Mouse (Mus musculus): ENCODE data around the gene Irf6. TPM values are rescaled to one million over a fixed set of nuclear protein-coding genes. Genes with fewer than 3 reads are reported as not detected.

Gene Irf6
- polyA plus RNA-seq, 1 experiment, result 30.6 TPM

- peak; percentile 20 for DNase-seq
- no peak overlapping the region for H3K27ac ChIP-seq (ENCODE audit: insufficient read depth, low read depth, low read length)
- H3K27me3 ChIP-seq (replicated peaks; ENCODE audit: control insufficient read depth, insufficient read depth, low read length), result no peaks in the 10 kb centered on the region
- TF ChIP-seq CTCF (conservative IDR thresholded peaks at IDR 0.05; ENCODE audit: insufficient read depth, insufficient read length, low read depth, low read length) (no peak), POLR2A (IDR thresholded peaks at IDR 0.05; ENCODE audit: low read depth, low read length) (no peak)
- no peak overlapping the region for H3K4me3 ChIP-seq (ENCODE audit: insufficient read depth, low read depth, low read length)
- H3K4me1 ChIP-seq (ENCODE audit: control insufficient read depth, insufficient read depth, low read length), result peaks cover 3% of the 10 kb centered on the region; the same call in 1 of the 2 replicates
- WGBS, result 18% methylated on average over 3 of the region's 3 CpGs
- H3K36me3 ChIP-seq (ENCODE audit: control insufficient read depth, insufficient read depth, low read length), result no peaks in the 10 kb centered on the region
Observed at GRCm38 (mm10) chr1:193138669-193139068, 14.2 kb upstream of the Irf6 start.

GRCm38 (mm10) chr1:193141118-193141517 lies 11.8 kb upstream of the Irf6 start:
- H3K27ac ChIP-seq (ENCODE audit: insufficient read depth, low read depth, low read length), result no peak overlapping the region
- WGBS, result 77% methylated on average over 7 of the region's 7 CpGs
- no peaks in the 10 kb centered on the region for H3K36me3 ChIP-seq (ENCODE audit: control insufficient read depth, insufficient read depth, low read length)
- H3K4me1 ChIP-seq (ENCODE audit: control insufficient read depth, insufficient read depth, low read length), result no peaks in the 10 kb centered on the region
- no peaks in the 10 kb centered on the region for H3K27me3 ChIP-seq (replicated peaks; ENCODE audit: control insufficient read depth, insufficient read depth, low read length)
- no peak overlapping the region for H3K4me3 ChIP-seq (ENCODE audit: insufficient read depth, low read depth, low read length)
- TF ChIP-seq CTCF (conservative IDR thresholded peaks at IDR 0.05; ENCODE audit: insufficient read depth, insufficient read length, low read depth, low read length), result no peak
- no peak for TF ChIP-seq POLR2A (IDR thresholded peaks at IDR 0.05; ENCODE audit: low read depth, low read length)
- no peak for DNase-seq

GRCm38 (mm10) chr1:193142517-193143062 lies 10.3 kb upstream of the Irf6 start:
- Histone ChIP-seq H3K36me3 (ENCODE audit: control insufficient read depth, insufficient read depth, low read length) (no peaks in the 10 kb centered on the region), H3K4me1 (ENCODE audit: control insufficient read depth, insufficient read depth, low read length) (no peaks in the 10 kb centered on the region), H3K27ac (ENCODE audit: insufficient read depth, low read depth, low read length) (no peak overlapping the region), H3K4me3 (ENCODE audit: insufficient read depth, low read depth, low read length) (no peak overlapping the region), H3K27me3 (replicated peaks; ENCODE audit: control insufficient read depth, insufficient read depth, low read length) (no peaks in the 10 kb centered on the region)
- DNase-seq, result no peak
- WGBS, result 88% methylated on average over 8 of the region's 8 CpGs
- TF ChIP-seq CTCF (conservative IDR thresholded peaks at IDR 0.05; ENCODE audit: insufficient read depth, insufficient read length, low read depth, low read length), result no peak
- no peak for TF ChIP-seq POLR2A (IDR thresholded peaks at IDR 0.05; ENCODE audit: low read depth, low read length)

GRCm38 (mm10) chr1:193144516-193144915 lies 8.4 kb upstream of the Irf6 start:
- Histone ChIP-seq H3K4me1 (ENCODE audit: control insufficient read depth, insufficient read depth, low read length) (no peaks in the 10 kb centered on the region), H3K36me3 (ENCODE audit: control insufficient read depth, insufficient read depth, low read length) (no peaks in the 10 kb centered on the region), H3K4me3 (ENCODE audit: insufficient read depth, low read depth, low read length) (no peak overlapping the region), H3K27ac (ENCODE audit: insufficient read depth, low read depth, low read length) (no peak overlapping the region), H3K27me3 (replicated peaks; ENCODE audit: control insufficient read depth, insufficient read depth, low read length) (no peaks in the 10 kb centered on the region)
- no peak for DNase-seq
- TF ChIP-seq POLR2A (IDR thresholded peaks at IDR 0.05; ENCODE audit: low read depth, low read length) (no peak), CTCF (conservative IDR thresholded peaks at IDR 0.05; ENCODE audit: insufficient read depth, insufficient read length, low read depth, low read length) (no peak)
- 90% methylated on average over 6 of the region's 6 CpGs for WGBS

GRCm38 (mm10) chr1:193145101-193145500 lies 7.8 kb upstream of the Irf6 start:
- DNase-seq, result no peak
- no peaks in the 10 kb centered on the region for H3K36me3 ChIP-seq (ENCODE audit: control insufficient read depth, insufficient read depth, low read length)
- WGBS, result 74% methylated on average over 4 of the region's 4 CpGs
- H3K4me3 ChIP-seq (ENCODE audit: insufficient read depth, low read depth, low read length), result no peak overlapping the region
- H3K27me3 ChIP-seq (replicated peaks; ENCODE audit: control insufficient read depth, insufficient read depth, low read length), result no peaks in the 10 kb centered on the region
- no peaks in the 10 kb centered on the region for H3K4me1 ChIP-seq (ENCODE audit: control insufficient read depth, insufficient read depth, low read length)
- no peak overlapping the region for H3K27ac ChIP-seq (ENCODE audit: insufficient read depth, low read depth, low read length)
- TF ChIP-seq CTCF (conservative IDR thresholded peaks at IDR 0.05; ENCODE audit: insufficient read depth, insufficient read length, low read depth, low read length), result no peak
- no peak for TF ChIP-seq POLR2A (IDR thresholded peaks at IDR 0.05; ENCODE audit: low read depth, low read length)

- no peak for TF ChIP-seq POLR2A (IDR thresholded peaks at IDR 0.05; ENCODE audit: low read depth, low read length)
- no peak for TF ChIP-seq CTCF (conservative IDR thresholded peaks at IDR 0.05; ENCODE audit: insufficient read depth, insufficient read length, low read depth, low read length)
- Histone ChIP-seq H3K36me3 (ENCODE audit: control insufficient read depth, insufficient read depth, low read length) (no peaks in the 10 kb centered on the region), H3K4me3 (ENCODE audit: insufficient read depth, low read depth, low read length) (no peak overlapping the region), H3K27me3 (replicated peaks; ENCODE audit: control insufficient read depth, insufficient read depth, low read length) (no peaks in the 10 kb centered on the region), H3K27ac (ENCODE audit: insufficient read depth, low read depth, low read length) (no peak overlapping the region), H3K4me1 (ENCODE audit: control insufficient read depth, insufficient read depth, low read length) (no peaks in the 10 kb centered on the region)
- 84% methylated on average over 1 of the region's 1 CpGs for WGBS
- DNase-seq, result no peak
Observed at GRCm38 (mm10) chr1:193146416-193146815, 6.5 kb upstream of the Irf6 start.

- no peak for DNase-seq
- Histone ChIP-seq H3K27ac (ENCODE audit: insufficient read depth, low read depth, low read length) (no peak overlapping the region), H3K27me3 (replicated peaks; ENCODE audit: control insufficient read depth, insufficient read depth, low read length) (no peaks in the 10 kb centered on the region), H3K36me3 (ENCODE audit: control insufficient read depth, insufficient read depth, low read length) (no peaks in the 10 kb centered on the region), H3K4me3 (ENCODE audit: insufficient read depth, low read depth, low read length) (no peak overlapping the region), H3K4me1 (ENCODE audit: control insufficient read depth, insufficient read depth, low read length) (peaks cover 2% of the 10 kb centered on the region)
- no peak for TF ChIP-seq CTCF (conservative IDR thresholded peaks at IDR 0.05; ENCODE audit: insufficient read depth, insufficient read length, low read depth, low read length)
- WGBS, result 75% methylated on average over 3 of the region's 3 CpGs
Observed at GRCm38 (mm10) chr1:193149231-193149630, 3.7 kb upstream of the Irf6 start.

Measured in kidney, adult 2 months (tissue).